Mouse (Mus musculus): Measurements from ENCODE around the gene Dcdc2b. TPM values are rescaled to one million over a fixed set of nuclear protein-coding genes. Genes with fewer than 3 reads are reported as not detected.

The Dcdc2b gene
- polyA plus RNA-seq, 1 experiment from 2014 or later = 1.1 TPM

DNA sequence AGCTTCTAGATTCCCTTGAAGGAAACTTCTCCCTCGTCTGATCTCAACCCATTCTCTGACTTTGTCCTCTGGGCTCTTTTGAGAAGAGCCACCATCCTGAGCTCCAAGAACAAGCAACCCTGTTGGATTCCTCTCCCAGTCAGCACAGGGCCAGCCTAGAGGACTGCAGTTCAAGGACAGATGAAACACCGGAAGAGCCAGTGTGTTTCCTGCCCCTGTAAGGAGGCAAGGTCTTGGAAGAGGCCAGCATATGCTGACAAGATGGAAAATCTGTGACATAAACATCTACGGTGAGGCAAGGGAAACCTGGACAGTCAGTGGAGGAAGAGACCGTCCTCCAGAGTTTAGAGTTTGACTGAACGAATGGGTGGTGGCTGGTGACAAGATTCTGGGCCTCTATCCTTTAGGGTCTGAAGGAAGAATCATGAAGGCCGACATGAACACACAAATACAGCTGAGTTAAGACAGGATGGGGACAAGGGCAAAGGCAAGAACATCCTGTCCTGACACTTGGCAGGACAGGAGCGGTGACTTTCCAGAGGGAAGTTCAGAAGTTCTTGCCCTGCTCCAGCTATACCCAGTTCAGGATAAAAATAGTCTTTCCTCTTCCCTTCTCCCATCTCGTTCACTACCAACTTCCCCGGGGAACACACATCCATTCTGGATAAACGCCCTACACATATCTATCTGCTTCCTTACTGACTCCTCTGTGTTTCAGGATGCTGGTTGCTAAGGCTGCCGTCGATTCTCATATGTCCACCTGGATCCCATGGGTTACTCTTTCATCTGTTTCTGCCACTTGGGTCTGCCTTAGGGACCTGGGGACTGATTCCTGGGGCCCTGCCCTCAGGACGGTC, 41.6 kb downstream of the Dcdc2b start:
- Histone ChIP-seq H3K27ac (no peak overlapping the region), H3K4me3 (replicated peaks) (no peak overlapping the region), H3K36me3 (no peaks in the 10 kb centered on the region), H3K4me1 (replicated peaks) (0 out of 2 replicates have a peak, but pooled peaks cover 3% of the 10 kb centered on the region), H3K27me3 (replicated peaks) (no peaks in the 10 kb centered on the region), H3K9ac (no peak overlapping the region), H3K4me2 (replicated peaks) (no peak overlapping the region), H3K9me3 (no peaks in the 10 kb centered on the region)
- no peak for ATAC-seq
- 73% methylated on average over 13 of the region's 13 CpGs for WGBS

DNA sequence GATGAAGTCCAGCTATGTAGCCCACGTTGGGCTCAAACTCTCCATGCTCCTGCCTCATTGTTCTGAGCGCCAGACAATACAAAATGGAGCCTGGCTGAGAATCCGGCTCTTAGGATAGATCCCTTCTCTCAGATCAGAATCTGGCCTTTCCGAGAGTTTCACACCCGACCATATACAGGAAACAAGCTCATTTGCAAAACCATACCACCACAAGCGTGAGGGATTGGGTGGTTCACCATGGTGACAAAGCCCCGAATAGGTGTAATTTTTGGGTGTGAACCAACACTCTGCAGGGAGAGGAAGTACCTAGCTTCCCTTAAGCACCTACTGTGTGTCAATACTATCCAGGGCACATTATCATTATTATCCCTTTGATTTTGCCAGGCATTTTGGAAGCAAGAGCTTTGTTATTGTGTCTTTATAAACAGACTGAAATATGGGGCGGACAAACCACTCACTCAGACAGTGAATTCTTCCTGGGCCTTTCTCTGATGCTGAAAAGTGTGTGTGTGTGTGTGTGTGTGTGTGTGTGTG, 42.4 kb downstream of the Dcdc2b start:
- Histone ChIP-seq H3K27ac (no peak overlapping the region), H3K36me3 (no peaks in the 10 kb centered on the region), H3K27me3 (replicated peaks) (no peaks in the 10 kb centered on the region), H3K9me3 (no peaks in the 10 kb centered on the region), H3K9ac (no peak overlapping the region), H3K4me1 (replicated peaks) (no peaks in the 10 kb centered on the region), H3K4me2 (replicated peaks) (no peak overlapping the region), H3K4me3 (replicated peaks) (no peak overlapping the region)
- no peak for ATAC-seq
- 65% methylated on average over 8 of the region's 8 CpGs for WGBS

DNA sequence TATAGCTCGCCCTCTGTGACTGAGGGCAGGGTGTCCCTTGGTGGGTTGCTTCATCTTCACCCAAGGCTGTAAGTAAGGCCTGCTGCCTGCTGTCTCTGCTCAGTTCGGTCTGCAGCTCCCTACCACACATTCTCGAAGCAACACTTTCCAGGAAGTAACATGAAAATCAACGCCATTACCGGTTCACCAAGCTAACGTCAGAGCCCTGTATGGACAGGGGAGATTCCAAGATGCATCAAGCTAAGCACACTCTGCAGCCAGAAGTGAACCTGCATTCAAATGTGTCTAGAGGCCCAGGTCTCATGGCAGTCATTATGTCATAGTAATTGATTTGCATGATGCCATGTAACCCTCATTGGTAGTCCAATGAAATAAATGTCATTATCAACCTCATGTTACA, 44.0 kb downstream of the Dcdc2b start:
- no peak overlapping the region for H3K4me2 ChIP-seq (replicated peaks)
- WGBS = 82% methylated on average over 6 of the region's 6 CpGs
- no peak for ATAC-seq

GRCm38 (mm10) chr4:129568366-129568765, 45.7 kb downstream of the Dcdc2b start:
- Histone ChIP-seq H3K4me2 (replicated peaks) (no peak overlapping the region), H3K27me3 (replicated peaks) (no peaks in the 10 kb centered on the region), H3K27ac (no peak overlapping the region), H3K9ac (no peak overlapping the region), H3K4me3 (replicated peaks) (no peak overlapping the region), H3K9me3 (no peaks in the 10 kb centered on the region), H3K4me1 (replicated peaks) (peaks cover 7% of the 10 kb centered on the region), H3K36me3 (no peaks in the 10 kb centered on the region)
- 88% methylated on average over 7 of the region's 7 CpGs for WGBS
- no peak for ATAC-seq

More for the DNA sequence above, 44.0 kb downstream of the Dcdc2b start:
- H3K36me3 ChIP-seq = no peaks in the 10 kb centered on the region
- no peak overlapping the region for H3K27ac ChIP-seq
- no peak overlapping the region for H3K9ac ChIP-seq
- no peak overlapping the region for H3K4me3 ChIP-seq (replicated peaks)
- H3K9me3 ChIP-seq = no peaks in the 10 kb centered on the region
- no peaks in the 10 kb centered on the region for H3K27me3 ChIP-seq (replicated peaks)
- no peaks in the 10 kb centered on the region for H3K4me1 ChIP-seq (replicated peaks)

DNA sequence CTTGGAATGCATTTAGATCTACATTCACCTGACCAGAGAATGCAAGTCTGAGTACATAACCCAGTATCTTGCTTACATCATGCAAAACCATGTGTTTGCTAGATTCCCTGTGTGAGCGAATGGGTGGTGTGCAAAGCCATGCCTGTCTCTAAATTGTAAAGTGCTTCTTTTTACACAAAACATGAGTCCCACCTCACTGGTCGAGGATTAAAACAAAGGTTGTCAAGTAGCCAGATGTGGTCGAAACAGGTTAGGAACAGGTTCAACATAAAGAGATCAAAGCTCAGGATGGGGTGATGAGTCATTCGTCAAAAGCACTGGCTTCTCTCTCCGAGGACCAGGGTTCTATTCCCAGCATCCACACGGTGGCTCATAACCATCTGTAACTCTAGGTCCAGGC, 48.9 kb downstream of the Dcdc2b start:
- ATAC-seq = no peak
- H3K27me3 ChIP-seq (replicated peaks) = no peaks in the 10 kb centered on the region
- H3K36me3 ChIP-seq = no peaks in the 10 kb centered on the region
- H3K9ac ChIP-seq = no peak overlapping the region
- H3K4me2 ChIP-seq (replicated peaks) = no peak overlapping the region
- no peak overlapping the region for H3K27ac ChIP-seq
- H3K4me1 ChIP-seq (replicated peaks) = peaks cover 9% of the 10 kb centered on the region
- 79% methylated on average over 6 of the region's 6 CpGs for WGBS
- H3K4me3 ChIP-seq (replicated peaks) = no peak overlapping the region
- H3K9me3 ChIP-seq = no peaks in the 10 kb centered on the region

- H3K4me1 ChIP-seq (replicated peaks) = peaks cover 9% of the 10 kb centered on the region
- H3K27ac ChIP-seq = peak overlapping the region; percentile 18; the same call in 1 of the 2 replicates
- no peaks in the 10 kb centered on the region for H3K36me3 ChIP-seq
- WGBS = 12% methylated on average over 8 of the region's 8 CpGs
- no peak overlapping the region for H3K9ac ChIP-seq
- peak; percentile 80 for ATAC-seq
- no peak overlapping the region for H3K4me3 ChIP-seq (replicated peaks)
- H3K9me3 ChIP-seq = no peaks in the 10 kb centered on the region
- no peak overlapping the region; the same call in 1 of the 2 replicates for H3K4me2 ChIP-seq (replicated peaks)
- H3K27me3 ChIP-seq (replicated peaks) = no peaks in the 10 kb centered on the region
Measured at GRCm38 (mm10) chr4:129563718-129564117, 50.3 kb downstream of the Dcdc2b start.

DNA sequence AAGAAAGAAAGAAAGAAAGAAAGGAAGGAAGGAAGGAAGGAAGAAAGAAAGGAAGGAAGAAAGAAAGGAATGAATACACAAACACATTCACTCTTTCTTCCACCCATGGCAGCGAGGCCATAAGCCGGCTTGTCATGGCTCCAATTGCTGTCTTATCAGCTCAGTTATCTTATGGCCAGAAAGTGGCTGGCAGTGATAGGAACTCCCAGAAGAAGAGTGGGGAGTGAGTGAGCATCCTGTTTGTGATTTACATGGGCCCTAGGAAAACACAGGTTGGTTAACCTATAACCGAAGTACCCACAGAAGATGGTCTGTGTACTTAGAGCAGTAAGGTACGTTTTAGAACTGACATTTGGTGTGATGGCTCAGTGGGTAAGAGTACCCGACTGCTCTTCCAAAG, 52.9 kb downstream of the Dcdc2b start:
- 72% methylated on average over 5 of the region's 5 CpGs for WGBS
- H3K9me3 ChIP-seq = no peaks in the 10 kb centered on the region
- H3K9ac ChIP-seq = no peak overlapping the region
- H3K27ac ChIP-seq = no peak overlapping the region
- H3K4me3 ChIP-seq (replicated peaks) = no peak overlapping the region
- no peaks in the 10 kb centered on the region for H3K36me3 ChIP-seq
- H3K27me3 ChIP-seq (replicated peaks) = no peaks in the 10 kb centered on the region
- H3K4me1 ChIP-seq (replicated peaks) = peaks cover 16% of the 10 kb centered on the region
- H3K4me2 ChIP-seq (replicated peaks) = no peak overlapping the region
- ATAC-seq = no peak

Other genes starting within 250 kb of the Dcdc2b start
- 15.1 and 15.4 TPM in 2 replicates for gene Zbtb8a, start 236.1 kb downstream of the Dcdc2b start, polyA plus RNA-seq (2015; fragmentation: Nextera tagmentation; extraction: Ambion mirVana)
- 1.1 and 1.2 TPM in 2 replicates for gene Zbtb8b, start 173.4 kb downstream of the Dcdc2b start, polyA plus RNA-seq (2015; fragmentation: Nextera tagmentation; extraction: Ambion mirVana)
- gene Bsdc1, start 152.7 kb downstream of the Dcdc2b start, polyA plus RNA-seq (2015; fragmentation: Nextera tagmentation; extraction: Ambion mirVana) = 22.1 and 24.9 TPM in 2 replicates
- not detected in 2 replicates for gene Tssk3, start 123.2 kb downstream of the Dcdc2b start, polyA plus RNA-seq (2015; fragmentation: Nextera tagmentation; extraction: Ambion mirVana)
- not detected in 2 replicates for gene Fam229a, start 123.1 kb downstream of the Dcdc2b start, polyA plus RNA-seq (2015; fragmentation: Nextera tagmentation; extraction: Ambion mirVana)
- 432 and 487 TPM in 2 replicates for gene Marcksl1, start 100.7 kb downstream of the Dcdc2b start, polyA plus RNA-seq (2015; fragmentation: Nextera tagmentation; extraction: Ambion mirVana)
- gene Hdac1, start 71.5 kb downstream of the Dcdc2b start, polyA plus RNA-seq (2015; fragmentation: Nextera tagmentation; extraction: Ambion mirVana) = 200 and 203 TPM in 2 replicates
- 7.6 and 9.7 TPM in 2 replicates for gene Lck, start 40.6 kb downstream of the Dcdc2b start, polyA plus RNA-seq (2015; fragmentation: Nextera tagmentation; extraction: Ambion mirVana)
- gene Fam167b, start 35.7 kb downstream of the Dcdc2b start, polyA plus RNA-seq (2015; fragmentation: Nextera tagmentation; extraction: Ambion mirVana) = 3.0 and 3.3 TPM in 2 replicates
- gene Eif3i, start 13.6 kb downstream of the Dcdc2b start, polyA plus RNA-seq (2015; fragmentation: Nextera tagmentation; extraction: Ambion mirVana) = 270 and 281 TPM in 2 replicates
- 170 and 198 TPM in 2 replicates for gene Tmem234, start 13.6 kb downstream of the Dcdc2b start, polyA plus RNA-seq (2015; fragmentation: Nextera tagmentation; extraction: Ambion mirVana)
- gene Iqcc, start 4.8 kb upstream of the Dcdc2b start, polyA plus RNA-seq (2015; fragmentation: Nextera tagmentation; extraction: Ambion mirVana) = 24.9 and 26.7 TPM in 2 replicates
- gene Ccdc28b, start 9.7 kb upstream of the Dcdc2b start, polyA plus RNA-seq (2015; fragmentation: Nextera tagmentation; extraction: Ambion mirVana) = 37.9 and 44.4 TPM in 2 replicates
- 57.4 and 60.8 TPM in 2 replicates for gene Txlna, start 26.8 kb upstream of the Dcdc2b start, polyA plus RNA-seq (2015; fragmentation: Nextera tagmentation; extraction: Ambion mirVana)
- 14.1 and 14.2 TPM in 2 replicates for gene Kpna6, start 58.5 kb upstream of the Dcdc2b start, polyA plus RNA-seq (2015; fragmentation: Nextera tagmentation; extraction: Ambion mirVana)
- gene Tmem39b, start 82.6 kb upstream of the Dcdc2b start, polyA plus RNA-seq (2015; fragmentation: Nextera tagmentation; extraction: Ambion mirVana) = 9.3 and 9.4 TPM in 2 replicates
- 83.6 and 95.9 TPM in 2 replicates for gene Khdrbs1, start 128.0 kb upstream of the Dcdc2b start, polyA plus RNA-seq (2015; fragmentation: Nextera tagmentation; extraction: Ambion mirVana)
- 307 and 411 TPM in 2 replicates for gene Ptp4a2, start 197.0 kb upstream of the Dcdc2b start, polyA plus RNA-seq (2015; fragmentation: Nextera tagmentation; extraction: Ambion mirVana)

Measured in intestine, embryonic 15.5 days (tissue).